Mouse (Mus musculus) cerebellum, adult 9-10 months (tissue): ENCODE results near the gene 3110009E18Rik.
A peak's percentile ranks its signal among the peaks of the same experiment; 100 is the strongest.

ENCODE experiments used
- DNase-seq: peaks from one replicate; pipeline ENCODE4 v3.0.0; 2022

Gene 3110009E18Rik

GRCm38 (mm10) chr1:120145527-120146216 lies 24.7 kb downstream of the 3110009E18Rik start:
- no peak for DNase-seq

- no peak for DNase-seq
Measured at GRCm38 (mm10) chr1:120146994-120147393, 26.0 kb downstream of the 3110009E18Rik start.

GRCm38 (mm10) chr1:120154232-120154631 lies 33.2 kb downstream of the 3110009E18Rik start:
- peak; percentile 26 for DNase-seq

GRCm38 (mm10) chr1:120155325-120155724 lies 34.3 kb downstream of the 3110009E18Rik start:
- peak; percentile 35 for DNase-seq

- DNase-seq: no peak
Measured at GRCm38 (mm10) chr1:120158474-120159127, 37.6 kb downstream of the 3110009E18Rik start.

GRCm38 (mm10) chr1:120161502-120161901 lies 40.5 kb downstream of the 3110009E18Rik start:
- DNase-seq: no peak

GRCm38 (mm10) chr1:120162616-120163015 lies 41.6 kb downstream of the 3110009E18Rik start:
- DNase-seq: no peak

GRCm38 (mm10) chr1:120168016-120168415 lies 47.0 kb downstream of the 3110009E18Rik start:
- DNase-seq: no peak

- no peak for DNase-seq
Measured at GRCm38 (mm10) chr1:120168674-120169073, 47.7 kb downstream of the 3110009E18Rik start.

- no peak for DNase-seq
Measured at GRCm38 (mm10) chr1:120170307-120170706, 49.3 kb downstream of the 3110009E18Rik start.

- peak; percentile 21 for DNase-seq
Measured at GRCm38 (mm10) chr1:120171819-120172521, 51.0 kb downstream of the 3110009E18Rik start.

- DNase-seq: no peak
Measured at GRCm38 (mm10) chr1:120174991-120175390, 54.0 kb downstream of the 3110009E18Rik start.

GRCm38 (mm10) chr1:120176313-120176712 lies 55.3 kb downstream of the 3110009E18Rik start:
- DNase-seq: no peak

GRCm38 (mm10) chr1:120177141-120177540 lies 56.2 kb downstream of the 3110009E18Rik start:
- no peak for DNase-seq

GRCm38 (mm10) chr1:120186204-120186603 lies 65.2 kb downstream of the 3110009E18Rik start:
- no peak for DNase-seq

GRCm38 (mm10) chr1:120186655-120187054 lies 65.7 kb downstream of the 3110009E18Rik start:
- DNase-seq: no peak

- DNase-seq: no peak
Measured at GRCm38 (mm10) chr1:120187059-120187458, 66.1 kb downstream of the 3110009E18Rik start.

- DNase-seq: peak; percentile 7
Measured at GRCm38 (mm10) chr1:120189206-120189605, 68.2 kb downstream of the 3110009E18Rik start.

- no peak for DNase-seq
Measured at GRCm38 (mm10) chr1:120190300-120190699, 69.3 kb downstream of the 3110009E18Rik start.

GRCm38 (mm10) chr1:120190946-120191345 lies 70.0 kb downstream of the 3110009E18Rik start:
- no peak for DNase-seq

- DNase-seq: no peak
Measured at GRCm38 (mm10) chr1:120192321-120192720, 71.3 kb downstream of the 3110009E18Rik start.

- DNase-seq: no peak
Measured at GRCm38 (mm10) chr1:120193586-120193985, 72.6 kb downstream of the 3110009E18Rik start.

- no peak for DNase-seq
Measured at GRCm38 (mm10) chr1:120195947-120196346, 75.0 kb downstream of the 3110009E18Rik start.

GRCm38 (mm10) chr1:120196724-120197123 lies 75.7 kb downstream of the 3110009E18Rik start:
- no peak for DNase-seq
